Mouse (Mus musculus) liver, postnatal 0 days (tissue): ENCODE data around the gene Rgl1. TPM values are rescaled to one million over a fixed set of nuclear protein-coding genes. Genes with fewer than 3 reads are reported as not detected.
A peak's percentile ranks its signal among the peaks of the same experiment; 100 is the strongest.

Experiments used
- ATAC-seq: fragments of 200-750 bp; cut with Nextera tagmentation; 2 replicates; pipeline ENCODE4 v1.8.0; 2017; ENCODE audit warnings: mild to moderate bottlenecking, moderate library complexity
- DNase-seq: peaks from one replicate; pipeline ENCODE4 v3.0.0-alpha.2; 2016
- H3K27ac ChIP-seq: fragments of 300-500 bp; sonication (generic); 2 replicates; pipeline ENCODE4 v1.5.1; 2014; ENCODE audit warnings: antibody characterized with exemption, moderate library complexity, mild to moderate bottlenecking, low read depth
- H3K27me3 ChIP-seq: fragments of 300-500 bp; sonication (generic); 2 replicates; pipeline ENCODE4 v1.6.1; 2014; ENCODE audit warnings: low read length, control low read depth, mixed read lengths; ENCODE audit not compliant: insufficient read depth
- H3K36me3 ChIP-seq: fragments of 300-500 bp; sonication (generic); replicated peaks from 2 replicates; pipeline ENCODE4 v1.6.1; 2014; ENCODE audit warnings: mild to moderate bottlenecking, control low read depth, low read length, moderate library complexity, mixed read lengths; ENCODE audit not compliant: insufficient read depth
- H3K4me1 ChIP-seq: fragments of 300-500 bp; sonication (generic); 2 replicates; pipeline ENCODE4 v1.6.1; 2014; ENCODE audit warnings: antibody characterized with exemption, mild to moderate bottlenecking, control low read depth; ENCODE audit not compliant: insufficient read depth
- H3K4me2 ChIP-seq: fragments of 300-500 bp; sonication (generic); 2 replicates; pipeline ENCODE4 v1.6.1; 2014; ENCODE audit warnings: low read depth, mild to moderate bottlenecking, low read length, moderate library complexity, mixed read lengths
- H3K4me3 ChIP-seq: fragments of 300-500 bp; sonication (generic); 2 replicates; pipeline ENCODE4 v1.5.1; 2014; ENCODE audit warnings: low read depth, low read length
- H3K9ac ChIP-seq: fragments of 300-500 bp; sonication (generic); replicated peaks from 2 replicates; pipeline ENCODE4 v1.6.1; 2014; ENCODE audit warnings: mild to moderate bottlenecking, moderate library complexity
- H3K9me3 ChIP-seq: fragments of 300-500 bp; sonication (generic); 2 replicates; pipeline ENCODE4 v1.6.1; 2016; ENCODE audit warnings: mild to moderate bottlenecking, control low read depth, low read length, mixed read lengths
- CTCF ChIP-seq: sonication (generic); IDR thresholded peaks from 2 replicates; pipeline ENCODE4 v1.5.1; 2016; ENCODE audit warnings: antibody characterized with exemption, low read depth
- EP300 ChIP-seq: IDR thresholded peaks from 2 replicates; pipeline ENCODE4 v1.6.1; 2016; ENCODE audit warnings: antibody characterized with exemption, low read depth, mild to moderate bottlenecking
- WGBS: fragments of 180-500 bp; shearing (Covaris S2); extraction: QIAGEN DNeasy Blood & Tissue Kit; methylation state at CpG from one replicate; pipeline ENCODE4 v1.1.7; 2014; ENCODE audit not compliant: insufficient replicate concordance; 5-methylcytosine and 5-hydroxymethylcytosine counted together
- polyA plus RNA-seq: library from polyadenylated mRNA; unstranded; fragments of >200 nt; fragmentation: Nextera tagmentation; extraction: Ambion mirVana; gene quantifications from 2 replicates; pipeline ENCODE4 v1.2.1, GENCODE M21; 2015

The Rgl1 gene
- polyA plus RNA-seq, 1 experiment from 2014 or later: 16.2 TPM

DNA sequence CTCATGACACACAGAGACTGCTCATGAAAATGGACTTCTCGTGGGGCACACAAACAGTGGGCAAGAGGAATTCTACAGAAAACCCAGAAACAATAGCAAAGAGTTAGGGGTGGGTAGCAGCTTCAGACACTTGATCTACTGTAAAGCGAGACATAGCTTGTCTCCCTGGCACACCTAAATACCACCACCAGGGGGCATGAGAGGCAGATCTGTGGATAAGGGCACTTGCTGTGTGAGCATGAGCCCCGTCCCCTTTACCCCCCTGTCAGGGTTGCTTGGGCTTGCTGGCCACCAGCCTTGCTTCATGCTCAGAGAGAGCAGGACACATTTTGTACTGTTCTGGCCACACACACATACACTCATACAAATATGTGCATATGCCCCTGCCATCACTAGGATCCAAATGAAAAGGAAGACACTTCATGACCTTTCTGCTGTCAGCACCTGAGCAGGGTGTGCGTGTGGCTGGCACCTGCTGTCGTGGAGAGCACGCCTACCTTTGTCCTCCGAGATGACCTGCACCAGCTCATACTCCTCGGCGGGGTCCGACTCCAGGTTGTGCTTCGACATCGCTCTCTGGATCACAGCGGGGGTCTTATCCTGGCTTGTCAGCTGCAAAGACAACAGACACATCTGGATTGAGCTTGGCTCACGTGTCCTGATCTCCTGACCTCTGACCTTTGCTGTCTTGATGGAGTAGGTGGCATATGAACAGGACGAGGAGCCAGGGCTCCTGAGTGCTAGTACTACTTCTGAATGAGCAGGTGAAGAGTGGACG is 245.2 kb downstream of the Rgl1 start:
- WGBS: 73% methylated on average over 16 of the region's 16 CpGs
- no peak for ATAC-seq

GRCm38 (mm10) chr1:152518971-152519370 is 247.2 kb downstream of the Rgl1 start:
- Histone ChIP-seq H3K4me3 (no peak overlapping the region), H3K9ac (no peak overlapping the region), H3K4me2 (no peak overlapping the region), H3K9me3 (no peaks in the 10 kb centered on the region), H3K36me3 (peaks cover 32% of the 10 kb centered on the region), H3K4me1 (no peaks in the 10 kb centered on the region), H3K27me3 (no peaks in the 10 kb centered on the region), H3K27ac (no peak overlapping the region)
- ATAC-seq (no peak), DNase-seq (no peak)
- no peak for TF ChIP-seq CTCF
- no peak for TF ChIP-seq EP300
- WGBS: 69% methylated on average over 8 of the region's 8 CpGs

More for the DNA sequence above, 245.2 kb downstream of the Rgl1 start:
- Histone ChIP-seq H3K27ac (no peak overlapping the region), H3K9me3 (no peaks in the 10 kb centered on the region), H3K27me3 (no peaks in the 10 kb centered on the region), H3K4me2 (no peak overlapping the region), H3K36me3 (peaks cover 35% of the 10 kb centered on the region), H3K4me1 (no peaks in the 10 kb centered on the region), H3K9ac (no peak overlapping the region), H3K4me3 (no peak overlapping the region)
- peak; percentile 68 for DNase-seq
- TF ChIP-seq EP300: no peak
- TF ChIP-seq CTCF: peak; percentile 78

- no peaks in the 10 kb centered on the region for H3K9me3 ChIP-seq
- H3K27ac ChIP-seq: no peak overlapping the region
- no peak for DNase-seq
- 70% methylated on average over 4 of the region's 4 CpGs for WGBS
- no peak for ATAC-seq
- H3K36me3 ChIP-seq: peaks cover 23% of the 10 kb centered on the region
- no peak overlapping the region for H3K9ac ChIP-seq
- H3K4me1 ChIP-seq: no peaks in the 10 kb centered on the region
- H3K4me3 ChIP-seq: no peak overlapping the region
- H3K4me2 ChIP-seq: no peak overlapping the region
- TF ChIP-seq CTCF (no peak), EP300 (no peak)
- no peaks in the 10 kb centered on the region for H3K27me3 ChIP-seq
Observed at GRCm38 (mm10) chr1:152517057-152517570, 249.0 kb downstream of the Rgl1 start.

DNA sequence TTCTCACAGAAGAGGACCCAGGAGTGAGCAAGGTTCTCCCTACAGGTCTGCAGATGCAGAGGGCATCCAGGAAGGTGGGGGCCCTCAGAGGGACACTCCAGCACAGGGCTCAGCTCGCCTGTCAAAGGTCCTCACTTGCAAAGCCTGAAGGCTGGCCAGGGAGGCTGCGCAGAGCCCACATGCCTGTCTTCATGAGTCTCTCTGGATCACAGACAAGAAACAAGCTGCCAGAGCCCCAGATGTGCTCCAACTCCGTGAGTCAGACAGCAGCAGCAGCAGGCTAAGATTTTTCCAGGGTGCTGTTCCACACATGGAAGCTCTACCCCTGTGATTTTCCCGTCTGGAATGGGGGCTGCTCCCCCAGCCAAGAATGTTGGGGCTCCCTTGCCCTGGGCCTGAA is 251.9 kb downstream of the Rgl1 start:
- H3K4me3 ChIP-seq: no peak overlapping the region
- WGBS: 76% methylated on average over 4 of the region's 4 CpGs
- H3K4me1 ChIP-seq: no peaks in the 10 kb centered on the region
- TF ChIP-seq EP300 (no peak), CTCF (no peak)
- H3K27me3 ChIP-seq: no peaks in the 10 kb centered on the region
- no peak overlapping the region for H3K27ac ChIP-seq
- H3K9me3 ChIP-seq: no peaks in the 10 kb centered on the region
- H3K36me3 ChIP-seq: peaks cover 12% of the 10 kb centered on the region; the same call in 1 of the 2 replicates
- H3K4me2 ChIP-seq: no peak overlapping the region
- ATAC-seq: no peak
- DNase-seq: no peak
- H3K9ac ChIP-seq: no peak overlapping the region

DNA sequence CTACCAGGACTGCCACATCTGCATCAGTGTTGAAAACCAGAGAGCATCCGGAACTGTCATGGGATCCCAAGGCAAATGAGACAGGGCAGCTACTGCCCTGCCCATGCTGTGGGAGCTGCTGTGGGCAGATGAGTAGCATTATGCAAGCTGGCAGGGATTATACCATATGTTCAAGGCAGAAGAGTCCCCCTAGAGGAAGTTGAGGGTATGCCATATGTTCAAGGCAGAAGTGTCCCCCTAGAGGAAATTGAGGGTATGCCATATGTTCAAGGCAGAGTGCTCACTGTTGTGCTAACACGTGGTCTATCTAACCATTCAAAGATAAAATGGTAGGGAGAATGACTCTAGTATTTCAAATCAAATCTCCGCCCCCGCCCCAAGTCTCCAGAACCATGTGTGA is 254.9 kb downstream of the Rgl1 start:
- H3K27me3 ChIP-seq: no peaks in the 10 kb centered on the region
- 58% methylated on average over 4 of the region's 4 CpGs for WGBS
- no peaks in the 10 kb centered on the region for H3K36me3 ChIP-seq
- no peak overlapping the region for H3K4me3 ChIP-seq
- no peak overlapping the region for H3K9ac ChIP-seq
- H3K4me2 ChIP-seq: no peak overlapping the region
- H3K27ac ChIP-seq: no peak overlapping the region
- H3K9me3 ChIP-seq: no peaks in the 10 kb centered on the region
- DNase-seq: no peak
- peak; percentile 76 for ATAC-seq
- TF ChIP-seq EP300: no peak
- TF ChIP-seq CTCF: peak; percentile 96
- H3K4me1 ChIP-seq: no peaks in the 10 kb centered on the region

GRCm38 (mm10) chr1:152508481-152509220 is 257.5 kb downstream of the Rgl1 start:
- WGBS: 80% methylated on average over 11 of the region's 11 CpGs

More at GRCm38 (mm10) chr1:152508481-152509220, 257.5 kb downstream of the Rgl1 start:
- Histone ChIP-seq H3K27ac (no peak overlapping the region), H3K9ac (no peak overlapping the region), H3K4me1 (no peaks in the 10 kb centered on the region), H3K27me3 (no peaks in the 10 kb centered on the region), H3K9me3 (no peaks in the 10 kb centered on the region), H3K36me3 (no peaks in the 10 kb centered on the region), H3K4me3 (no peak overlapping the region), H3K4me2 (no peak overlapping the region)
- no peak for TF ChIP-seq EP300
- no peak for TF ChIP-seq CTCF
- ATAC-seq (no peak), DNase-seq (no peak)
